Mouse (Mus musculus) bone marrow, adult 2 months (tissue): ENCODE data around the gene Sema3a. TPM values are rescaled to one million over a fixed set of nuclear protein-coding genes. Genes with fewer than 3 reads are reported as not detected.

Experiments
- H3K27ac ChIP-seq: fragments of 200-500 bp; 2 replicates; pipeline ENCODE4 v1.5.1; 2012; ENCODE audit warnings: low read depth, mild to moderate bottlenecking, control low read depth, inconsistent platforms, low read length; ENCODE audit not compliant: control insufficient read depth, poor library complexity, insufficient read depth
- H3K4me1 ChIP-seq: fragments of 200-500 bp; 2 replicates; pipeline ENCODE4 v1.6.1; 2011; ENCODE audit warnings: low read length; ENCODE audit not compliant: control insufficient read depth, insufficient read depth
- H3K4me3 ChIP-seq: fragments of 200-500 bp; replicated peaks from 2 replicates; pipeline ENCODE3; 2011; ENCODE audit warnings: mild to moderate bottlenecking, low read depth, low read length, control low read depth; ENCODE audit not compliant: control insufficient read depth
- CTCF ChIP-seq: fragments of 200-500 bp; IDR thresholded peaks from 2 replicates; pipeline ENCODE4 v1.5.1; 2011; ENCODE audit warnings: low read length, control low read depth; ENCODE audit not compliant: control insufficient read depth, insufficient read depth
- POLR2A ChIP-seq: fragments of 200-500 bp; IDR thresholded peaks from 2 replicates; pipeline ENCODE4 v1.6.1; 2011; ENCODE audit warnings: low read depth, mild to moderate bottlenecking, control low read depth, low read length, borderline replicate concordance; ENCODE audit not compliant: control insufficient read depth
- WGBS: fragments of 180-500 bp; shearing (Covaris S2); methylation state at CpG from one replicate; pipeline ENCODE4 v1.1.7; 2018; 5-methylcytosine and 5-hydroxymethylcytosine counted together
- polyA plus RNA-seq: library from polyadenylated mRNA; stranded (reverse); fragments of >200 nt; gene quantifications from 2 replicates; pipeline ENCODE4 v1.2.4, GENCODE M21; 2011; ENCODE audit warnings: low replicate concordance; ENCODE audit not compliant: missing spikeins, insufficient read depth, insufficient read length

Gene Sema3a
- polyA plus RNA-seq, 1 experiment: 2.6 TPM

GRCm38 (mm10) chr5:13144733-13145457, 19.7 kb downstream of the Sema3a start:
- no peak overlapping the region for H3K4me3 ChIP-seq
- TF ChIP-seq POLR2A (no peak), CTCF (no peak)
- no peaks in the 10 kb centered on the region for H3K4me1 ChIP-seq
- 68% methylated on average over 7 of the region's 7 CpGs for WGBS
- no peak overlapping the region for H3K27ac ChIP-seq

DNA sequence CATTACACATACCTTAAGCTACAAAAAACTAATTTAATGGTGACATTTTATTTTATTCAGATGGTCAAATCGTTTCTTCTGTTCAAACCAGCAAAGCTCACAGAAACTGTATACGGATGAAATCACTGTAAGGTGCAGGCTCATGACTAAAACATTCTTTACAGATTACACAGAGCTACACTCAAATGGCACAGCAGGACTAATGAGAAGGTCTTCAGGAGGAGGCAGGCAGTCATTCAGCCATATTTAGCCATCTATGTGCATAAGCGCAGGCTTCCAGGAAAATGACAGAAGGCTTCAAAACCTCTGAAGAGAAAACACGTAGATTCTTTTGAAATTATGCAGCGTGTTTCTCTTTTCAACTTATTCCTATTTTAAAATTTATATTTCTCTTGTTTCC, 24.7 kb downstream of the Sema3a start:
- H3K27ac ChIP-seq: no peak overlapping the region
- H3K4me3 ChIP-seq: no peak overlapping the region
- TF ChIP-seq CTCF (no peak), POLR2A (no peak)
- WGBS: 80% methylated on average over 5 of the region's 5 CpGs
- no peaks in the 10 kb centered on the region for H3K4me1 ChIP-seq

GRCm38 (mm10) chr5:13151002-13151401, 25.8 kb downstream of the Sema3a start:
- 79% methylated on average over 2 of the region's 2 CpGs for WGBS
- no peaks in the 10 kb centered on the region for H3K4me1 ChIP-seq
- no peak for TF ChIP-seq POLR2A
- no peak for TF ChIP-seq CTCF
- H3K4me3 ChIP-seq: no peak overlapping the region
- no peak overlapping the region for H3K27ac ChIP-seq

DNA sequence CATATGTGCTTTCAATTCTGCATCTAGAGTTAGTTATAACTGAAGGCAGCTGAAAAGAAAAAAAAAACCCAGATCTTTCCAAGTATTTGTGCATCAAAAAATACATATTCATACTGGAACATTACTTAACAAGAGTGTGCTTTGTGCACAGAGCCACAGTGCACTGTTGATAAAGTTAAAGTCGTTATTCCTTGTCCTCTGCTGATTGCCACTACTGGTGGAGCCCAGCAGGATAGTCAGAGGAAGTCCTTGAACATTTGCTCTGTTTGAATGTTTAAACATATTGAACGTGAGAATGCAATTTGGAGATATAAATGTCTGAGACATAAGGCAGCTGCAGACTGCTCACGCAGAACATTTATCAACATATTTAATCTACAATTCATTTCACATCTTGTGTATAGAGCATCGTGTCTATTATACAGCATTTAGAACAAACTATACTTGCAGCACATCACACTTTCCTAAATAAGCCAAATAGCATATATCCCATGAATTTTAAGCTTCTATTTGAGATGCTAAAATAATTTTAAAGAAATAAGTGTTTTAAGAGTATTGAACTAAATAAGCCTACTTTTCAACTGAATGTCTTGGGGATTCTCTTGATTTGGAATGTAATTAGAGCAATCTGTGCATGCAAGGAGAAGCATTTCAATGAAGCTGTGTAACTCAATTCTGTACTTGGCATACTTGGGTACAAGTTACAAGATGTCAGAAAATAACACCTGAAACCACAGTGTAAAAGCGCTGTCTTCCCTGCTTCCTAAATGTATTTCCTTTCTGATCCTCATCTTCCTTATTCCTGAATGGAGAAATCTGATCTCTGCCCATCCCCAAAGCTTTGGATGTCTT, 32.8 kb downstream of the Sema3a start:
- H3K27ac ChIP-seq: no peak overlapping the region
- TF ChIP-seq CTCF (no peak), POLR2A (no peak)
- WGBS: 71% methylated on average over 5 of the region's 5 CpGs
- no peaks in the 10 kb centered on the region for H3K4me1 ChIP-seq
- H3K4me3 ChIP-seq: no peak overlapping the region

GRCm38 (mm10) chr5:13182186-13182585, 57.0 kb downstream of the Sema3a start:
- H3K27ac ChIP-seq: no peak overlapping the region
- no peaks in the 10 kb centered on the region for H3K4me1 ChIP-seq
- TF ChIP-seq POLR2A (no peak), CTCF (no peak)
- 73% methylated on average over 2 of the region's 2 CpGs for WGBS
- H3K4me3 ChIP-seq: no peak overlapping the region

- no peak overlapping the region for H3K27ac ChIP-seq
- no peaks in the 10 kb centered on the region for H3K4me1 ChIP-seq
- 44% methylated on average over 3 of the region's 3 CpGs for WGBS
- H3K4me3 ChIP-seq: no peak overlapping the region
- TF ChIP-seq POLR2A (no peak), CTCF (no peak)
Observed at GRCm38 (mm10) chr5:13197886-13198285, 72.7 kb downstream of the Sema3a start.

- 88% methylated on average over 6 of the region's 6 CpGs for WGBS
- H3K27ac ChIP-seq: no peak overlapping the region
- H3K4me1 ChIP-seq: no peaks in the 10 kb centered on the region
- TF ChIP-seq POLR2A (no peak), CTCF (no peak)
- H3K4me3 ChIP-seq: no peak overlapping the region
Observed at GRCm38 (mm10) chr5:13199709-13200108, 74.5 kb downstream of the Sema3a start.

GRCm38 (mm10) chr5:13255353-13255752, 130.1 kb downstream of the Sema3a start:
- TF ChIP-seq POLR2A: no peak
- TF ChIP-seq CTCF: no peak
- Histone ChIP-seq H3K4me3 (no peak overlapping the region), H3K27ac (no peak overlapping the region), H3K4me1 (no peaks in the 10 kb centered on the region)
- WGBS: 69% methylated on average over 3 of the region's 3 CpGs

DNA sequence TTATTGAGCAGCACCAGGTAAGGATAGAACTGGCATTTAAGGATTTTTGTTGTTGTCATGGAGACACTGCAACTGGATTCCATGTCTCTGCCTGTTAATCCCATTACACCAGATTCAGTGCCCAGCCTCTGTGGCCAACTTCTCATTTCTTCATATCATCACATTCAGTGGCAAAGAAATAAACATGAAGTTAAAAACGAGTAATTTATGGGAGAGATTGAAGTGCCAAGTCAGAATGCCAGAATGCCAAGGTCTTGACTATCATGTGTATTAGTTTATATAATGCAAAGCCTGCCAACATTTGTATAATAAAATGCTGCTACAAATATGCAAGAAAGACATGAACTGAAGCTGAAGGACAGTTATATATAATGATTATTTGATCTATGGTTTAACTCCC, 131.1 kb downstream of the Sema3a start:
- TF ChIP-seq CTCF: no peak
- no peak for TF ChIP-seq POLR2A
- WGBS: 42% methylated on average over 1 of the region's 1 CpGs
- Histone ChIP-seq H3K27ac (no peak overlapping the region), H3K4me1 (no peaks in the 10 kb centered on the region), H3K4me3 (no peak overlapping the region)
